Mouse (Mus musculus) brain, embryonic 14.5 days (tissue): Measurements from ENCODE around the gene Ppp1r21.

Experiments used
- CTCF ChIP-seq: fragments of 200-500 bp; IDR thresholded peaks from 2 replicates; pipeline ENCODE4 v1.5.1; 2012; ENCODE audit warnings: inconsistent platforms, mild to moderate bottlenecking, moderate library complexity, borderline replicate concordance; ENCODE audit not compliant: insufficient read depth, insufficient read length; ENCODE audit errors: extremely low read depth
- POLR2A ChIP-seq: fragments of 200-500 bp; IDR thresholded peaks from 2 replicates; pipeline ENCODE4 v1.6.1; 2012; ENCODE audit warnings: mild to moderate bottlenecking, inconsistent platforms, borderline replicate concordance; ENCODE audit not compliant: poor library complexity, insufficient read depth, insufficient read length, severe bottlenecking; ENCODE audit errors: extremely low read depth

DNA sequence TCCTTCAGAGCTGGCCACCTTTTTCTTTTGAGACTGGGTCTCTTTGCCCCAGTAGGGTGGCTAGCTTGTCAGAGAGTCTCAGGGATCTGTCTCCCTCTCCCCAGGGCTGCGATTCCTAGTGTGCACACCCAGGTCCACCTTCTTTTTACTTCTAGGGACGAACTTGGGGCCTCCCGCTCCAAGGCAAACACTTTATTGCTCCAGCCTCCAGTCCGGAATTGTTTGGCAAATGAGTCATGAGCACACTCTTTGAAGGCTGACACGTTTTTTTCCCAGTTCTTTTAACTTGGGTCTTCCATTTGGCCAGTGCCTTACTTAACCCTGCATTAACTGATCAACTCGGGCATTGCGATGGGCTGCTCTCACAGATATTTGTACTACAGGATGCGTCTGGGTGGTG lies 53.5 kb downstream of the Ppp1r21 start:
- no peak for TF ChIP-seq CTCF
- TF ChIP-seq POLR2A: no peak
